Mouse (Mus musculus) splenic B cell, adult 2 months (primary cell): ENCODE measurements around the gene Galc.

ENCODE experiments used
- DNase-seq: peaks from one replicate; pipeline ENCODE4 v3.0.0-alpha.2; 2011; ENCODE audit warnings: low read depth, low spot score
- H3K27me3 ChIP-seq: 2 replicates; pipeline ENCODE4 v1.6.1; 2012; ENCODE audit warnings: mild to moderate bottlenecking, low read length, moderate library complexity, mixed read lengths; ENCODE audit not compliant: control insufficient read depth, poor library complexity, insufficient read depth, severe bottlenecking
- H3K36me3 ChIP-seq: 2 replicates; pipeline ENCODE4 v1.6.1; 2012; ENCODE audit warnings: mild to moderate bottlenecking, low read length, moderate library complexity, mixed read lengths; ENCODE audit not compliant: control insufficient read depth, poor library complexity, insufficient read depth, severe bottlenecking

The Galc gene

DNA sequence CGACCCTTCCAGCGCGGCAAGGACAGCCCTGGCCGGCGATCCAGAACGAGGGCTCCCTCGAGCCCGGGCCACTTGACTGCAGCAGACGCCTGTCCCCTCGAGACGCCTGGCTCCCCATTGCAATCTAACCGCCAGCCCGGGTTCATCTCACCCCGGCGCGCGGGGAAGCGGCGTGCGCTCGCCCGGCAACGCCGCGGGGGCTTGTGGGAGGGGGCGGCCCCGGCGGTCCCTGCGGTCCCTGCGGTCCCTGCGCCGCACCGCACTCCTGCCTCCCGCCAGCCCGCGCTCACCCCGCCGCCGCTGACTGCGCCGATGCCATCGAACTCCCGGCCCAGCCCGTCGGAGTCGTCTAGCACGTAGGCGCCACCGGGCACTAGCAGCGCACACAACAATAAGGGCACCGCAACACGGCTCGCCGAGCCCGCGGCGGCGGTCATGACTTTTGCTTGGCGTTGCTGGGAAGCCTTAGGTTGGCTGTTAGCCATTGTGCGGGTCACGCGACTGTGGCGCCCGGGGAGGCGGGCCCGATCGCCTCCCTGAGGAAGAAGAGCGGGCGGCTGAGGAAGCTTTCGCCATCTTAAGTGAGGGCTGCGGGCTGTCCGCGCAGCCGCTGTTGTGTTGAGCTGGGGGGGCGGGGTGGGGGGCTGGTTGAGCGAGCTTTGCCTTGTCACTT lies at the start of gene Galc:
Gene Galc, minus strand, starts transcription at position 615 of the 673 bp plus-strand sequence.
- peak; percentile 85 for DNase-seq
- Histone ChIP-seq H3K36me3 (no peaks in the 10 kb centered on the region), H3K27me3 (no peaks in the 10 kb centered on the region; the same call in 1 of the 2 replicates)

DNA sequence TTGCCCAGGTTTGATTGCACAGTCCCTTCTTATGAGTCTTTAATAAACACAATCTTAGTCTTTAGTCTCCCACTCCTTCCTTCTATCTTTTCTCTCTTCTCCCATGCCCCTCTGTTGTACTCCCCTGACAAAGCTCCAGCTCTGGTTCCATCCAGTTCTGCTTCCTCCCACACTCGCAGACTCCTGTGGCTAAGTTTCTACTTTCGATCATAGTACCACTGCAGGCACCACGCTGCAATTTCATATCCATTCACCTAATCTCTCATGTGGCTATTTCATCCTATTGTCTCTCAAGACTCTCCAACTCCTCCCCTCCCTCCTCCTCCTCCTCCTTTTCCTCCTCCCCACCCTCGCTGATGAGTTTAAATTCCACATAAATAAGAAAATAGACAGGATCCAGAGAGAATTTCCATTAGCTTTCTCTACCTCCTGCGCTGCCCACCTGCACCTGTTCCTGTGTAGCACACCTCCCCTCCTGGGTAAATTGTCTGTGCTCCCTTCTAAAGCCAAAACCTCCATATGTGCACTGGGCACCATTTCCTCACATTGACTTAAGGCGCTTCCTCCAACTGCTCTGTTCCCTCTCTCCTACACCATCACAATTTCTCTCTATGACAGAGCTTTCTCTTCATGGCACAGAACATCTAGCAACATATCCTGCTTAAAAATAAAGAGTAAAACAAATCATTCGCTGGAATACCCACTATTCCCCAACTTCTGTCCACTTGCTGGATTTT lies 48.1 kb upstream of the Galc start:
- DNase-seq, result no peak
- Histone ChIP-seq H3K27me3 (no peaks in the 10 kb centered on the region; the same call in 1 of the 2 replicates), H3K36me3 (no peaks in the 10 kb centered on the region)

DNA sequence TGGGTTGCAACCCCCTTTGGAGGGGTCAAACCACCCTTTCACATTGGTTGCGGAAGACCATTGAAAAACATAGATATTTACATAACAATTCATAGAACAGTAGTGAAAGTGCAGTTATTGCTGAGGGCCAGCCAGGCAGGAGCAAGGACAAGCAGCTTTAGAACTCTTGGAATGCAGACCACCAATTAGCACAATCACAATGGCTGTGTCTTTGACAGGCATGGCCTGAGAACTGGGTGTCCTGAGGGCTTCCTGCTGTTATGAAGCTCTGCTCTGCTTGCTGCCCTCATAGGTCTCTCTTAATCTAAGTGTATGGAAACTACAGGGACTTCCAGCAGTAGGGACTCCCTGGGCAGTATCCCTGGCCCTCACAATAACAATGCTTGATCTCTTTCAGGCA lies 43.8 kb upstream of the Galc start:
- no peaks in the 10 kb centered on the region; the same call in 1 of the 2 replicates for H3K27me3 ChIP-seq
- H3K36me3 ChIP-seq, result no peaks in the 10 kb centered on the region
- DNase-seq, result no peak

DNA sequence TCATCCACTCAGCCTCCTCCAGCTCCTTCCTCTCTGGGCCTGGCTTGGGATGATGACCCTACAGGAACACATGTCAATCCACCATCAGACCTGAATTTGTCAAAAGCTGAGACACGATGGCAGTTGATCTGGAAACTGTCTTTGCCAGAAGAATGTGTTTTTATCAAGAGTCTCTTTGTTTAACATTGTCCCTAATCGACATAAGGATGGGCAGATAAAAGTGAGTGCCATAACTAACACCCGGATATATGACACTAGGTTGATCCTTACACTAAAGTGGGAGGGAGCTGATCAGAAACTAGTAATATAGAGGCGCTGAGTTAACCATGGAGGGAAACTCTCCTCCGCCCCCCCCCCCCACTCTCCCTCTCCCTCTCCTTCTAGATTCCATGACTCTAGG lies 42.7 kb upstream of the Galc start:
- DNase-seq, result no peak
- H3K27me3 ChIP-seq, result no peaks in the 10 kb centered on the region; the same call in 1 of the 2 replicates
- no peaks in the 10 kb centered on the region for H3K36me3 ChIP-seq

DNA sequence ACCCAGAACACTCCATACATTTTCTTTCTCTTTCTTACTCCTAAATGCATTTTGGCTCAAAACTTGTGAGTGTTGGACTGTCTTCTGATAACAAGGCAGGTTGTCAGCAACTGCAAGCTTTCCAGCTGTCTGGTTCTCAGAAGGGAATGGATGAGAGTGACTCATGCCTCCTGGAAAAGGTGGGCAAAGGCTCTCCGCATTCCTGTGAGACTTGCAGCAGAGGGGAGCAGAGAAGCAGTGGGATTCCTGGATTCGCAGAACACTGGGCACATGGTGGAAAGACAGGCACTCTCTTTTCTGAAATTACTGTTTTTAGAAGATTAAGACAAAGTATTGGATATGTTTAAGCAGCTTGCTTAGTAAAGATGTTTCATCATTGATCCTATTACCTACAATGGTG lies 35.0 kb upstream of the Galc start:
- no peak for DNase-seq
- no peaks in the 10 kb centered on the region; the same call in 1 of the 2 replicates for H3K27me3 ChIP-seq
- H3K36me3 ChIP-seq, result no peaks in the 10 kb centered on the region

DNA sequence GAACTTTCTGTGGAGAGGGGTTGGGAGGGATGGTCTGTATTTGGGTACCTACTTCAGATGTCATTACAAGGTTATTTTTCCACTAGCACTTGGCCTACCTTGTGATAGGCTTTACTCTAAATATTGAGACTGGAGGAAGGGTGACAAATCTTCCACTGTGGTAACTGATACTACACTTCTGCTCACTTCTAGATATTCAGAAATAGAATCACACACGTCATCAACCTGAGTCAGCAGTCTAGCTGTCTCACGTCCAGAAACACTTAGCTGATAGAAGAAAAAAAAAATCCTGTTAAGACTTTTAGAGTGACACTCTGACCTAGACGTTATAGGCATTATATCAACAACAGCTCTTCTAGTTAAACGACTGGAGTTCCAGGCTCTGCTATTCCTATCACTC lies 33.0 kb upstream of the Galc start:
- DNase-seq, result no peak
- H3K27me3 ChIP-seq, result no peaks in the 10 kb centered on the region; the same call in none of the 2 replicates
- H3K36me3 ChIP-seq, result no peaks in the 10 kb centered on the region

DNA sequence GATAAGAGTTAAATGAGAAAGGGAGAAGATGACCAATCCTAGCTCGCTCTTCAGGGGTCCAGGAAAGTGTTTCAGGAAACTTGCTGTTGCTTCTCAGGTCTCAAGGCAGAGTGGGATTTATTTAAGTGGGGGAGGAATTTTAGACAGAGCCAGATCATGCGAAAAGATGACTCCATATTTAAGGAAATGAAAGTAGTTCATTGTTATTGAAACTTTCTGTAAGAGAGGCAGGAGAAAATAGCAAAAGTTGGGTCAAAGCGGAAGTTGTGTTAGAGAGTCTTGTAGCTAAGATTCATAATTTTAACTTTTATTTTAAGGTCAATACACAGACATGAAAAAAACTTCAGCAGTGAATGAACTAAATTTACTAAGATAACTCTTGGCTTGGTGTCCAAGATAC lies 31.2 kb upstream of the Galc start:
- Histone ChIP-seq H3K36me3 (no peaks in the 10 kb centered on the region), H3K27me3 (no peaks in the 10 kb centered on the region; the same call in none of the 2 replicates)
- DNase-seq, result peak; percentile 32

DNA sequence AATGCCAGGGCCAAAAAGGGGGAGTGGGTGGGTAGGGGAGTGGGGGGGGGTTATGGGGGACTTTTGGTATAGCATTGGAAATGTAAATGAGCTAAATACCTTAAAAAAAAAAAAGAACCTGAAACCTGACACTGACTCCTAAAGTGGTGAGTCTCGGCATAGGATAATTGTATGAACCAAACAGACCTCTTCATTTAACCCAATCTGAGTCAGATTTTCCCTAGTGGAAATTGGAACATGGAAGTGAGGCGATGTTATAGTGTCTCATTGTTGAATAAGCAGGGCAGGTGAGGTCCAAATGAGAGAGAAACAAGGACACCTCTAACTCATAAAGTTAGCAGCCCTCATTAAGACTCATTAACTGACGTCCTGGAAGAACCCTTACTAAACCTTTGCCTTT lies 25.2 kb upstream of the Galc start:
- no peak for DNase-seq
- Histone ChIP-seq H3K36me3 (no peaks in the 10 kb centered on the region), H3K27me3 (no peaks in the 10 kb centered on the region; the same call in 1 of the 2 replicates)

DNA sequence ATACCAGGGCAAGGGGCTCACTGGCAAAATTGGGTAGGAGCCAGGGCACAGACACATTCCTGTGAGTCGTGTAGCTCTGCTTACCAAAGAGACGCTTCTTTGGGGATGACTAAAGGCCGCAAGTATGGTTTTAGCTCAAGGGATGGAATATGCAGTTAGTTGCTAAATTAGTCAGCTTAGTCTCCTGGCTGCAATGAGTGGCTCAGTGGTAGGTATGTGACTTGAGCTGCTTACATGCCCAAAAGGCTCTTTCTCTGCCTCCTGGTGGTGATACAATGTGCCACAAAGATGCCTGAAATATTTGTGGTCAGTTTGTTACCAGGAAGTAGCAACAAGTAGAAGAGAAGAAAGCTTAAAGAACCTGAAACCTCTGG lies 24.2 kb upstream of the Galc start:
- no peaks in the 10 kb centered on the region; the same call in 1 of the 2 replicates for H3K36me3 ChIP-seq
- no peaks in the 10 kb centered on the region for H3K27me3 ChIP-seq
- DNase-seq, result peak; percentile 55

DNA sequence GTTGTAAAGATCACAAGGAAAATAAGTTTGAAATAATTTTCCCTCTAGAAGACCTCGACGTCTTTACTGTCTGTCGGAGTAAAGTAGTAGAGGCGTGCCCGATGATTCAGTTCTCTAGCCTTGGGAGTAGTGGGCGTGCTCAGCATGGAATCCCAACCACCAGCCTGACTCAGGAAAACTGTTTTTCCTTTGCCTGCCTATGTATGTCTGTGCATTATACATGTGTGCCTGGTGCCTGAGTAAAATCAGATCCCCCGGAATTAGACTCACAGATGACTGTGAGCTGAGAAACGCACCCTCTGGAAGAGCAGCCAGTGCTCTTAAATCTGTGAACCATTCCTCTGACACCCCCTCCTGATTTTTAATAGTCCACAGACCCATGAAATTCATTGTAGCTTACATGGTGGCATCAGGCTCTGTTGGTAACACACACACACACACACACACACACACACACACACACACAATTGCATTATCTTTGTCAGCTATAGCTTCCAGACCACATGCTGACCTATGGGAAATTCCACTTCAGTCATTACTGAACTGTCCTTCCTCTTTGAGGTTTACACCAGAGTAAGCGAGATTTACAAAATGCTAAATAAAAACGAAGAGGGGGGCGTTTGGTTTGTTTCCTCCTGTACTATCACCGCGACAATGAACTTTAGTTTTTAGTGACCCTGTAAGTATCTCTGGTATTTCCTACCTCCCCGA lies 23.7 kb upstream of the Galc start:
- peak; percentile 63 for DNase-seq
- no peaks in the 10 kb centered on the region for H3K27me3 ChIP-seq
- no peaks in the 10 kb centered on the region; the same call in 1 of the 2 replicates for H3K36me3 ChIP-seq

DNA sequence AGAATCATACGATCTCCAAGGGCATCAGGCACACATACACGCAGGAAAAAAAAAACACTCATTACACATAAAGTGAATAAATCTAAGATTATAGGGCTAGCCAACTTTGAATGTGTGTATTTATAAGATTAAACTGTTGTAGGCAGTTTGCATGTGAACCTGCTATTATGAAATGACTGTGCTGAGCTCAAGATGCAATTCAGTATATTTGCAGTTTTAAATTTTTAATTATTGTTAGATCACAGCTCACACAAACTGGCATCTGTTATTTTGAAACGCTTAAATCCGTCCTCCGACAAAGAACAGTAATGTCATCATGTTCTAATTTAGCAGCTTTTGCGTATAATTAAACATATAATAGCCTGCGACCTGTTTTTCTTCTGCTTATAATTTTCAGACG lies 21.7 kb upstream of the Galc start:
- Histone ChIP-seq H3K27me3 (no peaks in the 10 kb centered on the region), H3K36me3 (no peaks in the 10 kb centered on the region; the same call in 1 of the 2 replicates)
- DNase-seq, result no peak

DNA sequence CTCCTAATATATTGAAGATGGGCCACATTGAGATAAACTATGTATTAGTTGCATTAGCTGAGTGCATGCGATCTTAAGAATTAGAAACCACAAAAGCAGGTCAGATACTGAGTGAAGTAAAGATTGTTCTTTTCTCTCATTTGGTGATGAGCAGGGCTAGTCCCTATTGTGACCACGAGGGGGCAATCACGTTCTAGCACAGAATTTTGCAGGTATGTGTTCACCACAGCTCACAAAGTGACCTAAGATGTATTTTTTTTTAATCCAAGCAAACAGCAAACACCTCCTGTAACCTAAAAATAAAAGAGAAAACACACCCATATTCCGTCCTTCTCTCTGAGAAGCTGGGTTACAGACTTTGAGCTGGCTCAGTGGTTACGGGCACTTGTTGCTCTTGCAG lies 21.3 kb upstream of the Galc start:
- no peaks in the 10 kb centered on the region; the same call in 1 of the 2 replicates for H3K36me3 ChIP-seq
- DNase-seq, result peak; percentile 80
- no peaks in the 10 kb centered on the region for H3K27me3 ChIP-seq

DNA sequence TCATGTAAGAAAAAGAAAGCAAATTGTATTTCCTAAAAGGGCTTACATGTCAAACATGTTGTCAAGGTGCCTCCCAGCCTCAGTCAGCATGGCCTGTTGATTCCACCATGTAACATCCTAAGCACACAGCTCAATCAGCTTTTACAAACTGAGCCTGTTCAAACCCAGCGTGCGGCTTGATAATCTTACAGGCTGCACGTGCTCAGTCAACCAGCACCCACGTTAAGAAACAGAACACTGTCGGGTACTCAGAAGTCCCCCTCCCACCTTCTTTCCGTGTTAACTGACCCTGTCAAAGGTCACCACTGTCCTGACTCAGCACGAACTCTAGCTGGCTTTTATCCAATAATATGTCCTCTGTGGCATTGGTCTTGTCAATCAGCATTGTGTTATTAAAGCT lies 13.2 kb upstream of the Galc start:
- H3K27me3 ChIP-seq, result no peaks in the 10 kb centered on the region
- no peak for DNase-seq
- H3K36me3 ChIP-seq, result peaks cover 5% of the 10 kb centered on the region; the same call in 1 of the 2 replicates

DNA sequence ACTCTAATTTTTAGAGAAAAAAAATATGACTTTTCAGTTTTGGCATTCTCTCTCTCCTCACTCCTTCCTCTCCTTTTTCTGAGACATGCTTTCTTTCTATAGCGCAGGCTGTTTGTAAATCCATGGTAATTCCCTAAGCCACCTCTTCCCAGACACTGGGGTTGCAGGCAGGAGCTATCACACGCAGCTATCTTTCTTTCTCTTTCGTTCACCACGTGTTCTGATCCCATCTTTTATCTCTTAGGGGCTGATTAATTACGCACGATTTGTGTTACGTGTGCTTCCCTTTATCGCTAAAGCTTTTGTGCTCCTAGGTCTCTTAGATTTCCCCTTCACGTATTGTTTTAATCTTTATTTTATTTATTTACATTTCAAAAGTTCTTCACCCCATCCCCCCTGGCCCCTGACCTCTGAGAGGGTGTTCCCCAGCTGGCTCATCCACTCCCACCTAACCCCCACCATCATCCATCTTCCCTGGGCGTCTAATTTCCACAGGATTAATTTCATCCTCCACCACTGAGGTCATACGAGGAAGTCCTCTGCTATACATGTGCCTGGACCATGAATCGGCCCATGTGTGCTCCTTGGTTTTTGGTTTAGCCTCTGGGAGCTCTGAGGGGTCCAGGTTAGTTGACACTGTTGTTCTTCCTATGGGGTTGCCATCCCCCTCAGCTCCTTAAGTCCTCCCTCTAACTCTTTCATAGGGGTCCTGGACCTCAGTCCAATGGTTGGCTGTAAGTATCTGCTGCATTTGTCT lies 11.7 kb upstream of the Galc start:
- peaks cover 5% of the 10 kb centered on the region; the same call in 1 of the 2 replicates for H3K36me3 ChIP-seq
- no peaks in the 10 kb centered on the region for H3K27me3 ChIP-seq
- no peak for DNase-seq
